Mouse (Mus musculus): ENCODE data around the gene Etnk1. TPM values are rescaled to one million over a fixed set of nuclear protein-coding genes. Genes with fewer than 3 reads are reported as not detected.

The Etnk1 gene
- 42.2 TPM for polyA plus RNA-seq (2021)

DNA sequence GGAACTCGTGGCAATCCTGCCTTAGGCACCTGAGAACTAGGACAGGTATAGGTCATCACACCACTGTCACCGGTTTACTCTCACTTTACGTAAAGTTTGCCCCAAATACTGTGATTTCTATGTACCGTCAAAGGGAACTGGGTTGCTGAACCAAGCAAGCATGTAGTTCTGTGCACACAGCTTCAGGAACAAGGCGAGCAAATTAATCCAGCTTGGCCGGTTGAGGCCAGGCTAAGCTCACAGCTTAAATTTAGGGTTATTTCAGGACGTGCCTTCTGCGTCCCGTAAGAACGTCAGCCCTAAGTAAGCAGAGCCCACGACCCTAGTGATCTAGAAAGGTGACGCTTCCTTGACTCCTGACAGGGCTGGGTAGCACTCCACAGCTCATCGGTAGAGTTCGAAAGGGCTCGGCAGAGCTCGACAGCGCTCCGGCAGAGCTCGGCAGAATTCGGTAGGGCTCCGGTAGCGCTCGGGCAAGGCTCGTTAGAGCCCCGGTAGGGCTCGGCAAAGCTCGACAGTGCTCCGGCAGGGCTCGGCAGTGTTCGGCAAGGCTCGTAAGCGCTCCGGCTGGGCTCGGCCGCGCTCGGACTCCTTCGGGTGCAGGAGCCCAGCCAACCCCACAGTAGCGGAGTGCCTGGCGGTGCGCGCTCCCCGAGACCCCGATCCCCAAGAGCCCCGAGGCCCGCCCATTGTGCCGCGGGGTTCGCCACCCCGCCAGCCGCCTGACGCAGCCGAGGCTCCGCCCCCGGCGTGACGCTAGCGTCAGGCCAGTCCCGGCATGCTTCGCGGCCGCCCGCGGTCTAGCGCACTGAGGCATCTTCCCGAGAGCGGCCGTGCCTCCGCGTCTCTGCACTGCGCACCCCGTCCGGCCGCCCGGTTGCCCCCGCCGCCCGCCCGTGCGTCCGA, at the start of gene Etnk1:
Gene Etnk1 (plus strand): TSS at position 770 of the 906 bp plus-strand sequence.
- TF ChIP-seq CTCF (IDR thresholded peaks at IDR 0.05), result no peak
- POLR2A ChIA-PET, result interaction anchor here (1.5 to 2.4 kb wide), 2 partner anchors 9 to 67 kb away, joined by 4 to 7 read pairs; partner anchors contain the start of gene C2cd5
- in situ Hi-C loops (cut with MboI; ENCODE audit: low pct_unique_long_range_greater_than_20kb), result loop anchor here (5.0 to 25.0 kb wide), 3 partner anchors 64 to 804 kb away; partner anchors contain the start of genes C2cd5 and Ldhb
- no peaks in the 10 kb centered on the region for H3K27me3 ChIP-seq
- DNase-seq (ENCODE audit: low read depth, low spot score) (peak; percentile 73), ATAC-seq (peak; percentile 90)
- CTCF ChIA-PET, result interaction anchor here (1.4 kb wide), 1 partner anchor 14 kb away, joined by 5 read pairs; no protein-coding TSS in a partner anchor

DNA sequence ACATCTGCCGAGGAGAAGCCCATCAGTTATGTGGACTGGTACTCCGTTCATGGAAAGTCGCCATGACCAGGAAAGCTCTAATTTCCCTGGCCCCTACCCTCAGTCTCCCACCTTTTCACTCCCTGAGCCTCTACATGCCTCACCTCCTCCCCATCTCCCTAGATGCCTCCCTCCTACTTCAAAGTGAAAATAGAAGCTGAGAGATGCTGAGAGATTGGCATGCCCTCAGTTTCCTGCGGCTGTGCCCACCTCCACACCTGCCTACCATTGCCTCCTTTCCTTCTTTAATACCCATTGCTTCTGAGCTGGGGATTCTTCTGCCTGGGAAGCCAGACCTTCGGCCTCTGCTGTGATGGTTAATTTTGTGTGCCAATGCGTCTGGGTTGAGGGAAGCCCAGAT, 47.7 kb upstream of the Etnk1 start:
- DNase-seq (ENCODE audit: low read depth, low spot score), result no peak
- no peak for ATAC-seq
- no peaks in the 10 kb centered on the region for H3K27me3 ChIP-seq
- TF ChIP-seq CTCF (IDR thresholded peaks at IDR 0.05), result no peak
- in situ Hi-C loops (cut with MboI; ENCODE audit: low pct_unique_long_range_greater_than_20kb), result no loop called here
- POLR2A ChIA-PET, result interaction anchor here (1.3 kb wide), 1 partner anchor 10 kb away, joined by 5 read pairs; no protein-coding TSS in a partner anchor
- CTCF ChIA-PET, result interaction anchor here (0.8 to 1.6 kb wide), 3 partner anchors 13 to 56 kb away, joined by 3 to 4 read pairs (median 4); no protein-coding TSS in a partner anchor

DNA sequence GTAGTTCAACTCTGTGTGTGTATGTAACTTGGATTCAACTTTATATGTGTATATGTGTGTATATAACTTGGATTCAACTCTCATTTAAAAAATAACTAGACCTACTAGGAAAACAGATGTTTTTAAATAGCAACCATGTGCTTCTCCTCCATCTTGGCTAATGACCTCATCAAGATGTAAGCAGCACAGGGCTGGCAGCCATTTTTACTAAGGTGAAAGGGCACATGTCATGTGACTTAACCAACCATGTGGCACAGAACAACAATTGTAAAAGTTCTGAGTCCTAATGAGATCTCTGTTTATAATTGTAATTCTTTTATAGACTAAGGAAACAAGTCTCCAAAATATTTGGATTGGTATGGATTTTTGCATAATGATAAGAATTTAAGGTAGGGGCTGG, 41.3 kb upstream of the Etnk1 start:
- POLR2A ChIA-PET, result no interaction called here
- ATAC-seq (no peak), DNase-seq (ENCODE audit: low read depth, low spot score) (no peak)
- TF ChIP-seq CTCF (IDR thresholded peaks at IDR 0.05), result no peak
- in situ Hi-C loops (cut with MboI; ENCODE audit: low pct_unique_long_range_greater_than_20kb), result no loop called here
- H3K27me3 ChIP-seq, result no peaks in the 10 kb centered on the region
- CTCF ChIA-PET, result interaction anchor here (1.2 kb wide), 1 partner anchor 10 kb away, joined by 3 read pairs; no protein-coding TSS in a partner anchor

DNA sequence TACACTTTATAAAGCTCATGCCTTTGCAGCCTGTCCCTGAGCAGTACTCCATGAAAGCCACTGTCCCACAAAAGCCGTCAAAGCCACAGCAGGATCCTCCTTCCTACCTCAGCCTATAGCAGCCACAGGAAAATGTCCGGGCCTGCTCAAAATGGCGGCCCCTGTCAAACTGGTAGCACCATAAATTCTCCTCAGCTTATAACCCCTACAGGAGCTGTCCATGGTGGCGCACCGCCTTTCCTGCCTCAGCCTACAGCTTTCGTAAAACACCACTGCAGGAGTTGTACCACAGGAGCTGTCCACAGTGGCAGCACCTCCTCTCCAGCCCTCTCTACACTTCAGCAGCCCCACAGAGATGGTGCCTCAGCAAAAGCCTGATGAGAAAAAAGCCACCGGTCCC, 37.6 kb upstream of the Etnk1 start:
- CTCF ChIA-PET, result interaction anchor here (1.1 to 1.3 kb wide), 2 partner anchors 20 to 46 kb away, joined by 3 read pairs; no protein-coding TSS in a partner anchor
- POLR2A ChIA-PET, result interaction anchor here (1.9 kb wide), 1 partner anchor 10 kb away, joined by 5 read pairs; no protein-coding TSS in a partner anchor
- no peak for ATAC-seq
- in situ Hi-C loops (cut with MboI; ENCODE audit: low pct_unique_long_range_greater_than_20kb), result no loop called here
- TF ChIP-seq CTCF (IDR thresholded peaks at IDR 0.05), result no peak
- DNase-seq (ENCODE audit: low read depth, low spot score), result no peak
- H3K27me3 ChIP-seq, result no peaks in the 10 kb centered on the region

DNA sequence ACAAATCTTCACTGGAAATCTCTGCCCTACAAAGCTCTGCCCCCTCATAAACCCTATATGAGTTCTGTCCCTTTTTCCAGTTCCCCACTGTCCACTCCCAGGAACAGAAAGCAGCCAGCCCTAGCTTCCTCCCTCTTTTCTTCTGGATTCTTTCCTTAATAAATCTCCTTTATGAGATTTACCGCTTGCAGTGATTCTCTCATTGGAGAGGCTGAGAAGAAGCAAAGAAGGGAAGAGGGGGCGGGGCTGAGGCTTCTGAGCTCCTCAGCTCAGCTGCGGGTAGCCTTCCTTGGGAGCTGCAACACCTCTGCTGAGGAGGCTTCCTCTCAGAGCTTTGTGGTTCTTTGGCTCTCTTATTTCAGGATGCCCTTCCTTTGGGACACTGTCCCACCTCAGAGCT, 37.1 kb upstream of the Etnk1 start:
- POLR2A ChIA-PET, result interaction anchor here (1.9 kb wide), 1 partner anchor 11 kb away, joined by 5 read pairs; no protein-coding TSS in a partner anchor
- CTCF ChIA-PET, result interaction anchor here (1.1 to 1.3 kb wide), 2 partner anchors 20 to 46 kb away, joined by 3 read pairs; no protein-coding TSS in a partner anchor
- no peak for ATAC-seq
- H3K27me3 ChIP-seq, result no peaks in the 10 kb centered on the region
- no peak for DNase-seq (ENCODE audit: low read depth, low spot score)
- in situ Hi-C loops (cut with MboI; ENCODE audit: low pct_unique_long_range_greater_than_20kb), result no loop called here
- no peak for TF ChIP-seq CTCF (IDR thresholded peaks at IDR 0.05)

DNA sequence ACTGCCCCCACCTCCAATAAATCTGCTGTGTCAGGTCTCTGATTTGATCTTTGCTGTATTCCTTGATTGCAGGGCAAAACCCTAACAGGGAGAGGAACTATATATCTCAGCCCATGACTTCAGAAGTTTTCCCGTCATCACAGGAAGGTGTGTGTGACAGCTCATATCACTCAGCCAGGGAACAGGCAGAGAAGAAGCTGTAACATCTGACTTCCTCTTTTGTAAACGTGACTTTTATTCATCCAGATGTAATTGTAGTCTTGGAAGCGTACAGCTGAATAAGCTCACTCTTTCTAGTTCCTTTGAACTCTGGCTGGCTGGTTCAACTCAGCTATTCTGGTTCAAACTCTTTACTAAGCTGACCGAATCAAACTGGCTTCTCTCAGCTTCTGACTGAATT, 36.6 kb upstream of the Etnk1 start:
- CTCF ChIA-PET, result interaction anchor here (1.1 kb wide), 1 partner anchor 21 kb away, joined by 3 read pairs; no protein-coding TSS in a partner anchor
- POLR2A ChIA-PET, result interaction anchor here (1.9 kb wide), 1 partner anchor 11 kb away, joined by 5 read pairs; no protein-coding TSS in a partner anchor
- in situ Hi-C loops (cut with MboI; ENCODE audit: low pct_unique_long_range_greater_than_20kb), result no loop called here
- ATAC-seq (no peak), DNase-seq (ENCODE audit: low read depth, low spot score) (no peak)
- H3K27me3 ChIP-seq, result no peaks in the 10 kb centered on the region
- TF ChIP-seq CTCF (IDR thresholded peaks at IDR 0.05), result no peak

DNA sequence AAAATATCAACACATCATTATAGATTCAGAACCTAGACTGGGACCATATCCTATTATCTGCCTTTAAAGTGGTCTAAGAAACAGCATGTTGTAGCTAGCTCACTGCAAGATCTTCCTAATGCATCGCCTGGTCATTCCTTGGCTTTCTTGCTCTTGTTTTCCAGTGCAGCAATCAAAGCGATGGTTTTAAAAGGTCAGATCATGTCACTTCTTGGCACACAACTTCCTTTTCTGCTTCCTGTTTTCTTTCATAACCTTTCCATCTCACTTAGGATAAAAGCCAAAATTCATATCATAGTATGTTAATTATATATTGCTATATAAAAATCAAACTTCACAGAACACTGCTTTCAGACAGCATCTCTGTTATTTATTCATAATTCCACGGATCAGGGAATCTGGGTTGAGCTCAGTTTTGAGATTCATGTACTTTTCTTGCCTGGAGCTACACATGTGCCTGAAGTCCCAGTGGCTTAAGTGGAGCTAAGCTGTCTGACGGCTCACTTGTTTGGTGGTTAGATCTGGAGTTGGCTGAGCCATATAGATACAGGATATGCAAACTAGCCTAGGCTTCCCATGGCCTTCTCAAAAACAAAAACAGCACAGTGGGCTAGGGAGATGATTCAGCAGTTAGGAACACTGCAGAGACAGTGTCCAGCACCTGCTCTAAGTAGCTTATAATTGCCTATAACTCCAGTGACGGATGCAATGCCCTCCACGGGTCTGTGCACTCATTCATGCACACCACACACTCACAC, 34.9 kb upstream of the Etnk1 start:
- TF ChIP-seq CTCF (IDR thresholded peaks at IDR 0.05), result no peak
- H3K27me3 ChIP-seq, result no peaks in the 10 kb centered on the region
- ChIA-PET POLR2A (no interaction called here), CTCF (interaction anchor here (1.0 to 1.7 kb wide), 4 partner anchors 13 to 43 kb away, joined by 3 to 8 read pairs (median 4); no protein-coding TSS in a partner anchor)
- ATAC-seq, result peak; percentile 83
- DNase-seq (ENCODE audit: low read depth, low spot score), result no peak
- in situ Hi-C loops (cut with MboI; ENCODE audit: low pct_unique_long_range_greater_than_20kb), result no loop called here

DNA sequence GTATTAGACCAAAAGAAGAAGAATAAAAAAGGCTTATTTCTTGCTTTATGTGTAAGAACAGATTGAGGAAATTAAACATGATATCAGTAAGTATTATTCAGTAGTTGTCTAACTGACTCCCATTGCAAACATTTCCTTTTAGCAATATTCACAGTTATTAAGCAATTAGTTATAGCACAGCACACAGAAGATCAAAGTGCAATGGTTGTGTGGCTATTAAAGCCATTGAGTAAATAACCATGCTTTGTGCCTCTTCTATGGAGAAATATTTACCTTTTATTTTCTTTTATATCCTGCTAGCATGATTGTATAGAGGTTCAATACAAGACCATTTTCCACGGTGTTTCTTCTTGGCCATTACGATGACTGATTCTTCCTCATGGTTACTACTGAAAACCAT, 33.9 kb upstream of the Etnk1 start:
- ATAC-seq, result no peak
- no peak for TF ChIP-seq CTCF (IDR thresholded peaks at IDR 0.05)
- in situ Hi-C loops (cut with MboI; ENCODE audit: low pct_unique_long_range_greater_than_20kb), result no loop called here
- ChIA-PET POLR2A (no interaction called here), CTCF (interaction anchor here (1.5 kb wide), 1 partner anchor 43 kb away, joined by 3 read pairs; no protein-coding TSS in a partner anchor)
- DNase-seq (ENCODE audit: low read depth, low spot score), result no peak
- H3K27me3 ChIP-seq, result no peaks in the 10 kb centered on the region

DNA sequence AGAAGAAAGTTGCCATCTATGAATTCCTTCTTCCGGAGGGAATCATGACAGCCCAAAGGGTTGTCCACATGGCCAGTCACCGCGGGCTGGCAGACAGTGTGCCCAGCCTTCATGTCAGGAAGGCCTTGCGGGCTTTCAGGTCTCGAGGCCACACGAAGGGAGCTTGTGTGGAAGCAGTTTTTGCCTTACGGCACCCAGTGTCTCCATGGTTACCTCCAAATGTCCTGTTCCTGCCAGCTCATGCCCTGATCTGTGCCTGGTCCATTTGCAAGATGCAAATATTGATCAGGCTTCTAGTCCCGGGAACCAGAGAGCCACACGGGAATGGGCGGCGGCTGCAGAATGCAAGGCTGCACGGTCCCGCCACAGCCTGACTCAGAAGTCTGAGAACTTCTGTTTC, 31.9 kb upstream of the Etnk1 start:
- no peaks in the 10 kb centered on the region for H3K27me3 ChIP-seq
- in situ Hi-C loops (cut with MboI; ENCODE audit: low pct_unique_long_range_greater_than_20kb), result loop anchor here (5.0 kb wide), 1 partner anchor 37 kb away; no protein-coding TSS in a partner anchor
- POLR2A ChIA-PET, result no interaction called here
- ATAC-seq (no peak), DNase-seq (ENCODE audit: low read depth, low spot score) (no peak)
- TF ChIP-seq CTCF (IDR thresholded peaks at IDR 0.05), result no peak
- CTCF ChIA-PET, result interaction anchor here (1.2 to 1.3 kb wide), 3 partner anchors 10 to 40 kb away, joined by 3 to 5 read pairs (median 4); no protein-coding TSS in a partner anchor

DNA sequence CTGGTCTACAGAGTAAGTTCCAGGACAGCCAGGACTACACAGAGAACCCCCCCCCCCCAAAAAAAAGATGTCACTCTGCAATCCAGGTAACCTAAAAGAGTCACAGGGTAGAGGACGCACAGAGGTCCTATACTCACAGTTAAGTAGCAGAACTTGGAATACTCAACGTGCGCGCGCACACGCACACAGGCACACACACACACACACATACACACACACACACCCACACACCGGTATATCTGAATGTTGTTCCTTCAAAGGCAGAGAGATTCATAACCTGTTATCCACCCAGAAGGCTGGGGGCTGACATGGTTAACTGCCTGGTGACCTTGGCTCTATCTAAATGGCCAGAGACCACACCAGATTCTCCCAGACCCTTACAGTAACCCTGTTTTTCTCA, 30.3 kb upstream of the Etnk1 start:
- TF ChIP-seq CTCF (IDR thresholded peaks at IDR 0.05), result no peak
- DNase-seq (ENCODE audit: low read depth, low spot score) (no peak), ATAC-seq (no peak)
- no peaks in the 10 kb centered on the region for H3K27me3 ChIP-seq
- in situ Hi-C loops (cut with MboI; ENCODE audit: low pct_unique_long_range_greater_than_20kb), result loop anchor here (5.0 kb wide), 1 partner anchor 36 kb away; no protein-coding TSS in a partner anchor
- CTCF ChIA-PET, result interaction anchor here (1.2 kb wide), 1 partner anchor 35 kb away, joined by 4 read pairs; no protein-coding TSS in a partner anchor
- POLR2A ChIA-PET, result no interaction called here
